Mouse (Mus musculus) left cerebral cortex, adult 8-10 months (tissue): ENCODE results near the gene Atp1b2. TPM values are rescaled to one million over a fixed set of nuclear protein-coding genes. Genes with fewer than 3 reads are reported as not detected.

ENCODE experiments used
- DNase-seq, 2 experiments: peaks; one replicate each; pipeline ENCODE4 v3.0.0; 2022; ENCODE audit warnings: low spot score in 2 of 2
- total RNA-seq, 4 experiments: library from RNA; stranded (reverse); gene quantifications; 2 replicates each; pipeline ENCODE4 v1.2.4; 2022

Gene Atp1b2
- total RNA-seq, 4 experiments from 2014 or later = 400 to 455 (median 419) TPM

- no peak for DNase-seq
Observed at GRCm38 (mm10) chr11:69608525-69608924, 2.8 kb upstream of the Atp1b2 start.

GRCm38 (mm10) chr11:69606832-69607231 is 1.1 kb upstream of the Atp1b2 start:
- no peak for DNase-seq

- no peak for DNase-seq
Observed at GRCm38 (mm10) chr11:69606491-69606795, 701 bp upstream of the Atp1b2 start.

GRCm38 (mm10) chr11:69604795-69605664 is 712 bp downstream of the Atp1b2 start:
- no peak for DNase-seq

- no peak for DNase-seq
Observed at GRCm38 (mm10) chr11:69604347-69604746, 1.4 kb downstream of the Atp1b2 start.

GRCm38 (mm10) chr11:69603516-69603915 is 2.2 kb downstream of the Atp1b2 start:
- no peak for DNase-seq

- DNase-seq = no peak
Observed at GRCm38 (mm10) chr11:69601768-69602167, 4.0 kb downstream of the Atp1b2 start.

- peak in 1 of 2 experiments; percentile 80 for DNase-seq
Observed at GRCm38 (mm10) chr11:69600098-69600497, 5.6 kb downstream of the Atp1b2 start.

- no peak for DNase-seq
Observed at GRCm38 (mm10) chr11:69599436-69599835, 6.3 kb downstream of the Atp1b2 start.

GRCm38 (mm10) chr11:69594853-69595252 is 10.9 kb downstream of the Atp1b2 start:
- no peak for DNase-seq

GRCm38 (mm10) chr11:69592799-69593198 is 12.9 kb downstream of the Atp1b2 start:
- DNase-seq = no peak

- peak in 1 of 2 experiments; percentile 80 for DNase-seq
Observed at GRCm38 (mm10) chr11:69591899-69592637, 13.7 kb downstream of the Atp1b2 start.

- no peak for DNase-seq
Observed at GRCm38 (mm10) chr11:69591424-69591823, 14.3 kb downstream of the Atp1b2 start.

GRCm38 (mm10) chr11:69590622-69591021 is 15.1 kb downstream of the Atp1b2 start:
- DNase-seq = no peak

GRCm38 (mm10) chr11:69589207-69589834 is 16.4 kb downstream of the Atp1b2 start:
- DNase-seq = no peak

GRCm38 (mm10) chr11:69585718-69586325 is 19.9 kb downstream of the Atp1b2 start:
- DNase-seq = no peak

GRCm38 (mm10) chr11:69584937-69585336 is 20.8 kb downstream of the Atp1b2 start:
- no peak for DNase-seq

GRCm38 (mm10) chr11:69584008-69584407 is 21.7 kb downstream of the Atp1b2 start:
- DNase-seq = no peak

- DNase-seq = no peak
Observed at GRCm38 (mm10) chr11:69582230-69582805, 23.4 kb downstream of the Atp1b2 start.

- DNase-seq = no peak
Observed at GRCm38 (mm10) chr11:69581814-69582213, 23.9 kb downstream of the Atp1b2 start.

GRCm38 (mm10) chr11:69581147-69581688 is 24.5 kb downstream of the Atp1b2 start:
- DNase-seq = peak; percentile 80 to 89
